Mouse (Mus musculus) testis, adult 2 months (tissue): ENCODE measurements around the gene Slco3a1.

Experiments
- CTCF ChIP-seq: fragments of 200-500 bp; IDR thresholded peaks from 2 replicates; pipeline ENCODE4 v1.5.1; 2012; ENCODE audit warnings: low read depth, mild to moderate bottlenecking, inconsistent platforms, low read length, moderate library complexity; ENCODE audit not compliant: control insufficient read depth, insufficient read depth, insufficient replicate concordance
- POLR2A ChIP-seq: fragments of 200-500 bp; IDR thresholded peaks from 2 replicates; pipeline ENCODE4 v1.6.1; 2012; ENCODE audit warnings: low read depth, mild to moderate bottlenecking, inconsistent platforms, low read length, moderate library complexity; ENCODE audit not compliant: control insufficient read depth

GRCm38 (mm10) chr7:74337677-74338420 lies 216.7 kb downstream of the Slco3a1 start:
- TF ChIP-seq CTCF = no peak
- TF ChIP-seq POLR2A = no peak
